Mouse (Mus musculus): Measurements from ENCODE around the gene Yy1.

DNA sequence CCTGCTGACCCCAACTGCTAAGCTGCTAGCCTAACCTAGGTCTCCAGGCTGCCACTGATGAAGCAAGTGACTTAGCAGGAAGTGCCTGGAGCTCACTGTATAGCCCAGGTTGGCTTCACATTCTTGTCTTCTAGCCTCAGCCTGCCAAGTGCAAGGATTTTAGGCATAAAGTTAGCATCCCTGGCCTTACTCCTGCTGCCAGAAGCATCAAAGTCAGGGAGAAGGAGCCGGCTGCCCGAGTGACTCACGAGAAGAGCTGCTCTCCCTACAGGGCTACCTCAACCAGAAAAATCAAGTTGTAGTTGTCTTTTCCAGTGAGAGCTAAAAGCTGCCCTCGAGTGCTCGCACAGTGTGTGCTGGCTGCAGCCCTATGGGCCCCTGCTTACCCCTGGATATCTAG lies 65.7 kb downstream of the Yy1 start:
- TF ChIP-seq POLR2A (IDR thresholded peaks at IDR 0.05; ENCODE audit: control insufficient read depth, extremely low read depth, insufficient read depth, low read length, poor library complexity) (no peak), CTCF (IDR thresholded peaks at IDR 0.05; ENCODE audit: borderline replicate concordance, control insufficient read depth, extremely low read depth, insufficient read depth, low read length, poor library complexity) (no peak)

All from thymus, adult 2 months (tissue).